Mouse (Mus musculus) forebrain, embryonic 16.5 days (tissue): ENCODE results near the gene Wnt10b. TPM values are rescaled to one million over a fixed set of nuclear protein-coding genes. Genes with fewer than 3 reads are reported as not detected.
"Not testable (repeated sequence)": the region's sequence is repeated elsewhere in the genome, so short reads cannot be mapped to it uniquely, and the experiment has no call there.

ENCODE experiments used
- ATAC-seq: fragments of 200-750 bp; cut with Nextera tagmentation; 2 replicates; pipeline ENCODE4 v1.8.0; 2017; ENCODE audit warnings: mild to moderate bottlenecking, moderate library complexity
- H3K27ac ChIP-seq: fragments of 300-500 bp; sonication (generic); 2 replicates; pipeline ENCODE4 v1.5.1; 2014; ENCODE audit warnings: low read length, control low read depth
- H3K27me3 ChIP-seq: fragments of 300-500 bp; sonication (generic); replicated peaks from 2 replicates; pipeline ENCODE4 v1.6.1; 2014; ENCODE audit warnings: low read length; ENCODE audit not compliant: control insufficient read depth, insufficient read depth
- H3K36me3 ChIP-seq: fragments of 300-500 bp; sonication (generic); 2 replicates; pipeline ENCODE4 v1.6.1; 2014; ENCODE audit not compliant: control insufficient read depth, insufficient read depth
- H3K4me1 ChIP-seq: fragments of 300-500 bp; sonication (generic); replicated peaks from 2 replicates; pipeline ENCODE4 v1.6.1; 2014; ENCODE audit warnings: low read length; ENCODE audit not compliant: control insufficient read depth, insufficient read depth
- H3K4me2 ChIP-seq: fragments of 300-500 bp; sonication (generic); 2 replicates; pipeline ENCODE4 v1.6.1; 2014; ENCODE audit warnings: mild to moderate bottlenecking, low read length, control low read depth
- H3K4me3 ChIP-seq: fragments of 300-500 bp; sonication (generic); replicated peaks from 2 replicates; pipeline ENCODE4 v1.5.1; 2014; ENCODE audit warnings: mild to moderate bottlenecking, low read length, control low read depth
- H3K9ac ChIP-seq: fragments of 300-500 bp; sonication (generic); replicated peaks from 2 replicates; pipeline ENCODE4 v1.6.1; 2014; ENCODE audit warnings: low read depth, low read length, control low read depth
- H3K9me3 ChIP-seq: fragments of 300-500 bp; sonication (generic); 2 replicates; pipeline ENCODE4 v1.6.1; 2016; ENCODE audit warnings: low read length; ENCODE audit not compliant: control insufficient read depth
- WGBS: fragments of 180-500 bp; shearing (Covaris S2); extraction: QIAGEN DNeasy Blood & Tissue Kit; methylation state at CpG from one replicate; pipeline ENCODE4 v1.1.7; 2014; 5-methylcytosine and 5-hydroxymethylcytosine counted together
- polyA plus RNA-seq: library from polyadenylated mRNA; unstranded; fragments of >200 nt; fragmentation: Nextera tagmentation; extraction: Ambion mirVana; gene quantifications from 2 replicates; pipeline ENCODE4 v1.2.1, GENCODE M21; 2015

Gene Wnt10b
- polyA plus RNA-seq: not detected in 2 replicates

DNA sequence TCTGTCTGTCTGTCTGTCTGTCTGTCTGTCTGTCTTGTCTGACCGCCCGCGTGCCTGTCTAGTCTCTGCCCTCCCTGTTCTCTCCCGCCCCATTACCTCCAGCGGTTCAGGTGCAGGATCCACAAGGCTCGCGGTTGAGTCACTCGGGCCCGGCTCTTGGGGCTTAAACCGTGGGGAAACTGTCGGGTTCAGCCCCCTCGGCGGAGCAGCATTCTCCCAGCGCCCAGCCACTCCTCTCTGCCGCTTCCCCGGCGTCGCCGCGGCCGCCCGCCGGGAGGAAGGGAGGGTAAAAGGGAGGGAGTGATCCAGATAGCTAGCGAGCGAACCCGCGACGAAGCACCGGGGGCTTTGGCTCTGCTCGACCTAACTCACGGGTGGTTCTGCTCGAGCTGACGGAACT, at the start of gene Wnt10b:
TSS of gene Wnt10b (minus strand) at position 389 of the 400 bp plus-strand sequence.
- Histone ChIP-seq H3K27me3 (peaks cover 96% of the 10 kb centered on the region), H3K4me2 (peak within 1 kb of the TSS; percentile 41), H3K9ac (0 out of 2 replicates have a peak within 1 kb of the TSS, but pooled peaks have one; percentile 9), H3K4me1 (peaks cover 18% of the 10 kb centered on the region), H3K4me3 (peak within 1 kb of the TSS; percentile 28), H3K36me3 (no peaks in the 10 kb centered on the region), H3K9me3 (no peaks in the 10 kb centered on the region), H3K27ac (no peak within 1 kb of the TSS)
- 0% methylated on average over 24 of the region's 33 CpGs for WGBS
- ATAC-seq: no peak

DNA sequence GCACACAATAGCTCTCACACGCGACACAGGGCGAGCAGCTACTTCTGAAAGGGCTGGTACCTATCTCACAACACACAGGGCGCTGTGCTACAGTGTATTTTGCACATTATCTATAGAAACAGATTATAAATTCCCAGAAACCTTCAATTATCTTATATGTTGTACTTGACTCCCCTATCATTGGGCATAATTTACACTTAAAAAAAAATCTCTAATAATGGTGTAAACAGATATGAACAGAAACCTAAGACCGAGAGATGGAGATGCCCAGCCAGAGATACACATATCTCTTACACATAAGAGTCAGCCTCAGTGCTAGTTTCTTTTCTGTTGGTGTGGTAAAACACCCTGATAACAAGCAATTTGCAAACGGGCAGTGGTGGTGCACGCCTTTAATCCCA, 49.7 kb upstream of the Wnt10b start:
- no peak for ATAC-seq
- no peak overlapping the region for H3K27ac ChIP-seq
- no peaks in the 10 kb centered on the region for H3K9me3 ChIP-seq
- 0 out of 2 replicates have a peak, but pooled peaks cover 6% of the 10 kb centered on the region for H3K36me3 ChIP-seq
- H3K4me1 ChIP-seq: peaks cover 17% of the 10 kb centered on the region
- H3K9ac ChIP-seq: no peak overlapping the region
- no peak overlapping the region for H3K4me3 ChIP-seq
- no peak overlapping the region for H3K4me2 ChIP-seq
- WGBS: 92% methylated on average over 7 of the region's 7 CpGs
- no peaks in the 10 kb centered on the region for H3K27me3 ChIP-seq

DNA sequence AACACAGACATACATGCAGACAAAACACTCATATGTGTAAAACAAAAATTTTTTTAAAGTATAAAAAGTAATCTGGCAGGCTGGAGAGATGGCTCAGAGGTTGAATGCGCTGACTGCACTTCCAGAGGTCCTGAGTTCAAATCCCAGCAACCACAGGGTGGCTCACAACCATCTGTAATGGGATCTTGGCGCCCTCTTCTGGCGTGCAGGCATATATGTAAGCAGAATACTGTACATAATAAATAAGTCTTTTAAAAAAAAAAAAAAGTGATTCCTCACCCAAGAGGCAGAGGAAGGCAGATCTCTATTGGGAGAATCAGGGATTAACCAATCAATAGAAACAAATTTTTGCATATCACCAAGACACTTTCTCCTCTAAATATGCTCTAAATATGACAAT, 45.5 kb upstream of the Wnt10b start:
- WGBS: 63% methylated on average over 3 of the region's 3 CpGs
- 0 out of 2 replicates have a peak, but pooled peaks cover 6% of the 10 kb centered on the region for H3K36me3 ChIP-seq
- H3K27ac ChIP-seq: no peak overlapping the region
- no peaks in the 10 kb centered on the region for H3K27me3 ChIP-seq
- no peak overlapping the region for H3K9ac ChIP-seq
- H3K4me2 ChIP-seq: no peak overlapping the region
- no peaks in the 10 kb centered on the region for H3K4me1 ChIP-seq
- no peak overlapping the region for H3K4me3 ChIP-seq
- ATAC-seq: no peak
- no peaks in the 10 kb centered on the region for H3K9me3 ChIP-seq

DNA sequence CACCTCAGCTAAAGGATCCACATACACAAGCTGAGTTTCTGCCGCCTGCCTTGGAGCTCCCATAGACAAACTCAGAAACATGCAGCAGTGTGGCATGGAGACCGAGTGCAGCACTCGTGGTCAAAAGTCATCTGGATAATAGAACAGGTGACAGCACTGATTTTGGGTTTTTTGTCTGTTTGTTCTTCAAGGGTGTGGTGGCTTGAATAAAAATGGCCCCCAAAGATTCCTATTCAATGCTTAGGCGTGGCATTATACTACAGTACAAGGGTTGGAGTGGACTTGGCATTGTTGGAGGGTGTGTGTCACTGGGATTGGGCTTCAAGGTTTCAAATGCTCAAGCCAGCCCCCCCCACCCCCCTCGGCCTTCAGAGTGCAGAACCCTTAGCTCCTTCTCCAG, 44.2 kb upstream of the Wnt10b start:
- Histone ChIP-seq H3K4me1 (no peaks in the 10 kb centered on the region), H3K27me3 (no peaks in the 10 kb centered on the region), H3K27ac (no peak overlapping the region), H3K9me3 (no peaks in the 10 kb centered on the region), H3K4me2 (no peak overlapping the region), H3K36me3 (0 out of 2 replicates have a peak, but pooled peaks cover 6% of the 10 kb centered on the region), H3K9ac (no peak overlapping the region), H3K4me3 (no peak overlapping the region)
- ATAC-seq: no peak
- 89% methylated on average over 5 of the region's 5 CpGs for WGBS

DNA sequence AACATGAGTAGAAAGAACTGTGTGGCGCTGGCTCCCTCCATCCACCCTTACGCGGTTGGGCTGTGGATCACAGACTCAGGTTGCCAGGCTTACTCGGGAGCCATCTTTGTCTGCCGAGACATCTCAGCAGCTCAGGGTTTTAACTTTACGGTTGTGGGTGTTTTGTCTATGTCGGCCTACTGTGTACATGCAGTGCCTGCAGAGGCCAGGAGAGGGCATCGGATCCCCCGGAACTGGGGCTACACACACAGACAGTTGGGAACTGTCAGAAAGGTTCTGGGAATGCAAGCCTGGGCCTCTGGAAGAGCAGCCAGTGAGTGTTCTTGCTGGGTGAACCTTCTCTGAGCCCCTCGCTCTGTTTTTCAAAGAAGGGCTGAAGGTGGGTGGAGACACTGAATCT, 43.5 kb upstream of the Wnt10b start:
- ATAC-seq: no peak
- H3K36me3 ChIP-seq: 0 out of 2 replicates have a peak, but pooled peaks cover 8% of the 10 kb centered on the region
- 25% methylated on average over 10 of the region's 10 CpGs for WGBS
- H3K27me3 ChIP-seq: no peaks in the 10 kb centered on the region
- no peak overlapping the region for H3K4me3 ChIP-seq
- no peak overlapping the region for H3K9ac ChIP-seq
- no peak overlapping the region for H3K4me2 ChIP-seq
- no peak overlapping the region for H3K27ac ChIP-seq
- H3K9me3 ChIP-seq: no peaks in the 10 kb centered on the region
- no peaks in the 10 kb centered on the region for H3K4me1 ChIP-seq

DNA sequence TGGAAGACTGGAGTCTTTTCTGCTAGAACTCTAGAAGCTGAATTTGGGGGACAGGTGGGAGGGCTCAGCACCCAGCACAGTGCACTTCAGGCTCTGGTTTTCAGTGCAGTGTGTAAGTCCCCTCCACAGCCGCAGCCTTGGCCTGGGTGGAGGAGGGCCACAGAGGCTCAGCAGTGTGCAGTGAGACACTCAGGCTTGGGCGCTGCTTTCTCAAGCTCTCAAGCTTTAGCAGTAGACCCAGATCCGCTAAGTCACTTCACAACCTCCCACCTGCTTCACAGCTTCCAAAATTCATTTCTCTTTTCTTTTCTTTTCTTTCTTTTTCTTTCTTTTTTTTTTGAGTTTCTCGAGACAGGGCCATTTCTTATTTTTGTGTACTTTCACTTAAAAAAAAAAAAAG, 43.0 kb upstream of the Wnt10b start:
- Histone ChIP-seq H3K9me3 (no peaks in the 10 kb centered on the region), H3K27ac (no peak overlapping the region), H3K4me2 (no peak overlapping the region), H3K4me3 (no peak overlapping the region), H3K9ac (no peak overlapping the region), H3K4me1 (no peaks in the 10 kb centered on the region), H3K27me3 (no peaks in the 10 kb centered on the region), H3K36me3 (0 out of 2 replicates have a peak, but pooled peaks cover 9% of the 10 kb centered on the region)
- 91% methylated on average over 4 of the region's 4 CpGs for WGBS
- no peak for ATAC-seq

DNA sequence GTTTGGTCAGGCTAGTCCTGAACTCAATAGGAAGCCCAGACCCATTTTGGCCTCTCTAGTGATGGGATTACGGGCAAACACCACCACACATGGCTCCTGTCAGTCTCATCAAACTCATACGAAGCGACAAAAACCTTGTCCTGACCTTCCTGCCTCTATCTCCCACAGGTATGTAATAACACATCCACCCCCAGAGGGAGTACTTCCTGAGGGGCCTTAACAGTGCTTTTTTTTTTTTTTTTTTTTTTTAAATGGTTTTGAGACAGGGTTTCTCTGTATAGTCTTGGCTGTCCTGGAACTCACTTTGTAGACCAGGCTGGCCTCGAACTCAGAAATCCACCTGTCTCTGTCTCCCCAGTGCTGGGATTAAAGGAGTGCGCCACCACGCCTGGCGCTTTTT, 40.2 kb upstream of the Wnt10b start:
- H3K36me3 ChIP-seq: peaks cover 9% of the 10 kb centered on the region
- no peaks in the 10 kb centered on the region for H3K4me1 ChIP-seq
- no peak for ATAC-seq
- H3K9me3 ChIP-seq: no peaks in the 10 kb centered on the region
- 94% methylated on average over 7 of the region's 7 CpGs for WGBS
- H3K4me3 ChIP-seq: no peak overlapping the region
- H3K4me2 ChIP-seq: no peak overlapping the region
- no peak overlapping the region for H3K27ac ChIP-seq
- H3K9ac ChIP-seq: no peak overlapping the region
- H3K27me3 ChIP-seq: no peaks in the 10 kb centered on the region

DNA sequence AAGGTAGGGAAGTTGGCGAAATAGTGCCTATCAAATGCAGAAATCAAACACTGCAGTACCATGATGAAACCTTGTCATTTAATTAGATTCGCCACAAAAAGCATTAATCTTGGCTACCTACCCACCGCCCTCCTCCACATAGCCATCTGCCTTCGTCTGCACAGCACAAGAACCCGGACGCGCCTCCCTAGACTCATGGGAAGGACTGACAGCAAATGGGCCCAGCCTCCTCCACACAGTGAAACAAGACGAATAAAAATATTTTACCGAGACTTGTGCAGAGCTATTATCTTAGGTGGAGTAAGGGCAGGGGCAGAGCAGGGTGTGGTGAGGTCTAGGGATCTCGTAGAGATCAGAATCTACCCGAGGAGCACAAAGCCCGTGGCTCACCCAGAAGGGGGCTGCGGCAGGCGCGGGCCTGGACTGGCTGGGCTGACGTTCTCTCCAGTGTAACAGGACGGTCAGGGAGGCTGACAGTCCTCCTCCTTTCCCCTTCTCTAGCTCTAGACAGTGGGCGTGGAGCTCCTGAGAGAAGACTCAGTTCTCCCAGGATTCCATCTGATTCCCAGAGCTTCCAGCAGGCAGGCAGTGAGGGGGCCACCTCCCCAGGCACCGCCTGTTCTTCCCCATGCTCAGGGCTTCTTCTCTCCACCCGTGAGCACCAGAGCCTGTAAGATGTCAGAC, 34.9 kb upstream of the Wnt10b start:
- H3K4me1 ChIP-seq: peaks cover 15% of the 10 kb centered on the region
- 86% methylated on average over 20 of the region's 20 CpGs for WGBS
- no peaks in the 10 kb centered on the region for H3K9me3 ChIP-seq
- H3K27me3 ChIP-seq: peaks cover 22% of the 10 kb centered on the region
- H3K4me3 ChIP-seq: no peak overlapping the region
- H3K27ac ChIP-seq: no peak overlapping the region
- no peak for ATAC-seq
- no peak overlapping the region for H3K4me2 ChIP-seq
- H3K9ac ChIP-seq: no peak overlapping the region
- peaks cover 16% of the 10 kb centered on the region for H3K36me3 ChIP-seq

DNA sequence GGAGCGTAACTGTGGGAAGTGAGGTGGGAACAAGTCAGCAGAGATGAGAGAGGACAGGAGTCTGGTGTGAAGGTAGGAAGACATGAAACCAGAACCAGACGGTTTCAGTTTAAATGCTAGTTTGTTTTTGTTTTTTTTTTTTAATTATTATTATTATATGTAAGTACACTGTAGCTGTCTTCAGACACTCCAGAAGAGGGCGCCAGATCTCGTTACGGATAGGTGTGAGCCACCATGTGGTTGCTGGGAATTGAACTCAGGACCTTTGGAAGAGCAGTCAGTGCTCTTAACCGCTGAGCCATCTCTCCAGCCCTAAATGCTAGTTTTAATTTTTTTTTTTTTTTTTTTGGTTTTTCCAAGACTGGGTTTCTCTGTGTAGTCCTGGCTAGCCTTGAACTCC, 32.3 kb upstream of the Wnt10b start:
- H3K4me3 ChIP-seq, H3K4me2 ChIP-seq, H3K9me3 ChIP-seq, ATAC-seq, H3K9ac ChIP-seq, H3K27ac ChIP-seq: not testable (repeated sequence)
- WGBS: 82% methylated on average over 6 of the region's 6 CpGs
- Histone ChIP-seq H3K27me3 (peaks cover 47% of the 10 kb centered on the region), H3K36me3 (peaks cover 13% of the 10 kb centered on the region), H3K4me1 (peaks cover 36% of the 10 kb centered on the region)
